Mouse (Mus musculus): ENCODE measurements around the gene Morf4l1.

GRCm38 (mm10) chr9:90047937-90048627, 66.5 kb downstream of the Morf4l1 start:
- TF ChIP-seq EP300 (IDR thresholded peaks at IDR 0.05; ENCODE audit: low read depth) (no peak), CTCF (IDR thresholded peaks at IDR 0.05; ENCODE audit: low read depth) (no peak)

All from liver, embryonic 14.5 days (tissue).